Mouse (Mus musculus): ENCODE results near the gene Ccdc182. TPM values are rescaled to one million over a fixed set of nuclear protein-coding genes. Genes with fewer than 3 reads are reported as not detected.

Ccdc182 gene
- not detected for total RNA-seq (2021)
- long read RNA-seq, experiment 1 = 0 reads
- long read RNA-seq, experiment 2, partial matches to known transcripts = 0 of 1 reads
- long read RNA-seq, experiment 2, other reads (novel, unspliced or antisense) = 0 of 1 reads

DNA sequence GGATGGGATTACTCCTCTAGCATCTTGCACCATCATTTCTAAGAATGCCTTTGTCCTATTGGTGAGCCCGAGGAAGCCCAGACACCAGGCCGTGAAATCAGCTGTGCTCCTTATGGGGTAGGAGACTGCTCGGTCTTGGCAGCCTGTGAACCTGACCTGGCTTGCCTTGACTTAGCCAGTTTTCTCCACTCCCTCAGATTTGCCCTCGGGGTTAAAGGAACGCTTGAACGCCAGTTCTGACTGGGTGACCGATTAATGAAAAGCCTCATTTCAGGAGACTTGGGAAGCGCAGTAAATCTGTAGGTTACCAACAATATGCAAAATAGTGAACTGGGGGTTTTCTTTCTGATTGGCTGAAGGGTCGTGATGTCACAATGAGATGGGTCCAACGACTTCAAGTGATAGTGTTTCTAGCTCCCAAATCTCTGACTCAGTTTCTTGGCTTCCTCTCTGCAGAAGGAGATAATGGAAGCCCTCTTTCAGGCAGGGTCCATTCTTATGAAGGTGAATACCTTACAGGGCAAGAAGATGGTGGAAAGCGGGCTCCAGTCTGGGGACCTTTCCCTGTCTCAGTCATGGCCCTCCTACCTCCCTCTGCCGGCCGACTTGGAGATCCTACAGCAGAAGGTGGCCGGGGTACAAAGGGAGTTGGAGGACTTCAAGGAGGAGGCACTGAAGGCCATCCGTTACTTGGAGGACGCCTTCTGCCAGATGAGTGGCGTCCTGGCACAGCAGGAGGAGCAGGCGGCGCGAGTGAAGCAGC is at the start of gene Ccdc182:
Gene Ccdc182, plus strand, starts transcription at position 428 of the 763 bp plus-strand sequence.
- no peak for DNase-seq (ENCODE audit: low spot score in 2 of 2)

GRCm38 (mm10) chr11:88245581-88246170 is 48.2 kb upstream of the Ccdc182 start:
- no peak for DNase-seq (ENCODE audit: low spot score in 2 of 2)

DNA sequence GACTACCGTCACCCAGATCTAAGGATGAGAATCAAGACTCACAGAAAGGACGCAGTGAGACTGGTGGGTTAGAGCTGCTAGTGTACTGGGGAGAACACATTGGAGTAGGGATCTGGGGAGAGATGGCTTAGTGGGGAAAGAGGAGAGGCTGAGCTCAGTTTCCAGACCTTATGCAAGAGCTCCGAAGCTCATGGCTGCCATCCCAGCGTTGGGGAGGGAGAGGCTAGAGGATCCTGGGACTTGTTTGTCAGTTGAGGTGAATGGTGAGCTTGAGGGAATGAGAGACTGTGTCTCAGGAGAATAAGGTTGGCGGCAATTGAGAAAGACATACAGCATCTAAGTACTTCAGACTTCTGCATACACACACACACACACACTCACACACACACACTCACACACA is 45.2 kb upstream of the Ccdc182 start:
- DNase-seq (ENCODE audit: low spot score in 2 of 2) = no peak

- no peak for DNase-seq (ENCODE audit: low spot score in 2 of 2)
These were observed 43.3 kb upstream of the Ccdc182 start for GRCm38 (mm10) chr11:88250568-88250967.

DNA sequence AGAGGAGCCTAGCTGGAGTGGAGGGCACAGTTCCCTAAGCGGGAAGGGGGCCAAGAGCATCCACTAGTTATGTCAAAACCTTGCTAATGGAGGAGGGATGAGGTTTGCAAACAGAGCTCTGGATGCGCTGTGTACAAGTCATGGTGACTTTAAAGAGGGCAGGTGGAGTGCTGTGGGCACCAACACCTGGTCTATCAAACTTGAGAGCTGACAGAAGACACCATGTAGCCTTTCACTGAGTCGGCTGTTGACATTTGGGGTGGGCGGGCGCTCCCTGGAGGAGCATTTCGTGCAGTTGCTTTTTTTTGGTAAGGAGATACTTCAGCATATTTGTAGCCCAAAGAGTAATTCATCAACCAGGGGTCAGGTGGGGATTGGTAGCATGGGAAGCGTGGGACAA is 42.6 kb upstream of the Ccdc182 start:
- no peak for DNase-seq (ENCODE audit: low spot score in 2 of 2)

- DNase-seq (ENCODE audit: low spot score in 2 of 2) = peak; percentile 76 to 87
These were observed 41.7 kb upstream of the Ccdc182 start for GRCm38 (mm10) chr11:88251972-88252766.

DNA sequence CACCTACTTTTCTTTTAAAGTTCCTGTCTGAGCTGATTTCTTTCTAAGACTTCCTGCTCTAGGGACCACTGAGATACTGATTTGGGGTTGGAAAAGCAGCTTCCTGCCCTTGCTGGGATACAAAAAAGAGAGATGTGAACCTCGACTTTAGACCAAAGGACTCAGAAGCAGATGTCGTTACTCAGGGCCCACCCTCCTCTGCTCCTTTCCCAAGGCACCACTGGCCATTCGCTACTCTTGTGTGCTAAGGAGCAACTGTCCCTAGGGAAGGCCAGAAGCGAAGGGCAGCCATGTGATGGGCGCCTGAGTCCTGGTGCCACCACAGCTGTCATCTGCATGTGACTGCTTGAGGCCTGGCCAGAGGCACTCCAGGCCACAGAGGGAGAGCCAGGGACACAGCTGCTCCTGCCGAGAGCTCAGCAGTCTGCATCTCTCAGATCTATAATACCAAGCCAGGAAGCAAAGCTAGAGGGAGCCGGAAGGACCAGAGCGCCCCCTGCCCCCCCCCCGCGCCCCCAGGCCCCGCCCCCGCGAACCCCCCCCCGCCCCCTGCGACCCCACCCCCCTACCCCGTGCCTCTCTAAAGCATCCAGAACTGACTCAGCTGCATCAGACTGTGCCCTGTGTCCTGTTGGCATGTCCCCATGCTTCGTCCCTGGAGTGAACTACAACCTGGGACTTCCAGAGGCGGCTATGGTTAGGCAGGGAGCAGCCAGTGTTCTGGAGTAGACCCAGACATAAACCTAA is 40.9 kb upstream of the Ccdc182 start:
- DNase-seq (ENCODE audit: low spot score in 2 of 2) = no peak

DNA sequence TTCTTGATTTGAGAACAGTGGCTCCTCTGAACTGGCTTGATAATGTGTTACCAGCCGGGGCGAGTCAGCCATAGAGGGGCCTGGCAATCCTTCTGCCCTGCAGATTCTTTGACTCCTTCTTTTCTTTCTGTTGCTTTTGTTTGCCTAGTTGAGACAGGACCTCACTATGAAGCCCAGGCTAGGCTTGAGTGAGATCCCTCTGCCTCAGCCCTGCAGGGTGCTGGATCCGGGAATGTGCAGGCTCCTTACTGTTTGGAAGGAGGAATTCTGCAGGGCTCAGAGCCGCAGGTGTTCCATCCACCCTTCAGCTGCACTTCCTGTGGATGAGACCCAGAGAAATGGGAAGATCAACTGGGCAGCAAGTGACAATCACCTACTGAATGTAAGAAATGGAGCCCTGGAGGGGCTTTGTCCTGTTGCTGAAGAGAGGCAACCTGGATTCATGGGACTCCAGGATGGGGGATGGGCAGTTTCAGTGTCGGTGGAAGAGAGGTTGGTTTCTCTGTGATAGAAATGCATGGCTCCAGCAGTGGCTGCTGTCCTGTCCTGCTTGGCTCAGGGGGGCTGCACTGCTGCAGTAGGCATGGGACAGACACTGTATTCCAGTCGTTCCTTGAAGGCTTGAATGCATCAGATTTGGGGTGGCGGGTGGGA is 40.2 kb upstream of the Ccdc182 start:
- DNase-seq (ENCODE audit: low spot score in 2 of 2) = no peak

- no peak for DNase-seq (ENCODE audit: low spot score in 2 of 2)
These were observed 36.2 kb upstream of the Ccdc182 start for GRCm38 (mm10) chr11:88257700-88258099.

- DNase-seq (ENCODE audit: low spot score in 2 of 2) = no peak
These were observed 35.6 kb upstream of the Ccdc182 start for GRCm38 (mm10) chr11:88258212-88258611.

GRCm38 (mm10) chr11:88260463-88260862 is 33.4 kb upstream of the Ccdc182 start:
- no peak for DNase-seq (ENCODE audit: low spot score in 2 of 2)

DNA sequence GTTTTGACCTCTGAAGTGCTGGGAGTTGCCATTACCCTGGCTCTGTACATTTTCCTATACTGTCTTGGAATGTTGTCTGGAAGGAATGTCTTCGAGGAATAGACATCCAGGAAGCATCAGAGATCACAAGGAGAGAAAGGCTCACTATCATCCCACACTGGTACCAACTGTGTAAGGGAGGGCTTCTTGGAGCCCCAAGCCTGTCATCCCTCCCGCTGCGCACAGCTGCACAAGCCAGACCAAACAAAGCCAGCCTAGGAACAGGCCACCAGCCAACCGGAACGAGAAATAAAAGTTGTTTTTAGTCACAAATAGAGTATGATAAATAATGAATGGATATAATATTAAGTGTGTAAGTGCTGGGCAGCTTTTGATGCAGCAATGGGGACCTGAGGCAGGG is 29.0 kb upstream of the Ccdc182 start:
- no peak for DNase-seq (ENCODE audit: low spot score in 2 of 2)

GRCm38 (mm10) chr11:88266311-88266710 is 27.5 kb upstream of the Ccdc182 start:
- DNase-seq (ENCODE audit: low spot score in 2 of 2) = no peak

DNA sequence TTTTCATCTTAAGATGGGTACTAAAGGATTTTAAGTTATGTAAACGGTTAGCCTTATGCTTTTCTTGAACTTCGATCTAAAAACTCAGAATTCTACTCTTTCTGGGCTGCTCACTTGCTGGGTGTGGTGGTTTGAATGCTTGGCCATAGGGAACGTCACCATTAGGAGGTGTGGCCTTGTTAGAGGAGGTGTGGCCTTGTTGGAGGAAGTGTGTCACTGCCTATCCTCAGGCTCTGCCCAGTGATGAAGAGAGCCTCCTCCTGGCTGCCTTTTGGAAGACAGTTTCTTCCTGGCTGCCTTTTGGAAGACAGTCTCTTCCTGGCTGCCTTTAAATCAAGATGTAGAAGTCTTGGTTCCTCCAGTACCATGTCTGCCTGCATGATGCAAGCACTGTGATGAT is 22.0 kb upstream of the Ccdc182 start:
- no peak for DNase-seq (ENCODE audit: low spot score in 2 of 2)

DNA sequence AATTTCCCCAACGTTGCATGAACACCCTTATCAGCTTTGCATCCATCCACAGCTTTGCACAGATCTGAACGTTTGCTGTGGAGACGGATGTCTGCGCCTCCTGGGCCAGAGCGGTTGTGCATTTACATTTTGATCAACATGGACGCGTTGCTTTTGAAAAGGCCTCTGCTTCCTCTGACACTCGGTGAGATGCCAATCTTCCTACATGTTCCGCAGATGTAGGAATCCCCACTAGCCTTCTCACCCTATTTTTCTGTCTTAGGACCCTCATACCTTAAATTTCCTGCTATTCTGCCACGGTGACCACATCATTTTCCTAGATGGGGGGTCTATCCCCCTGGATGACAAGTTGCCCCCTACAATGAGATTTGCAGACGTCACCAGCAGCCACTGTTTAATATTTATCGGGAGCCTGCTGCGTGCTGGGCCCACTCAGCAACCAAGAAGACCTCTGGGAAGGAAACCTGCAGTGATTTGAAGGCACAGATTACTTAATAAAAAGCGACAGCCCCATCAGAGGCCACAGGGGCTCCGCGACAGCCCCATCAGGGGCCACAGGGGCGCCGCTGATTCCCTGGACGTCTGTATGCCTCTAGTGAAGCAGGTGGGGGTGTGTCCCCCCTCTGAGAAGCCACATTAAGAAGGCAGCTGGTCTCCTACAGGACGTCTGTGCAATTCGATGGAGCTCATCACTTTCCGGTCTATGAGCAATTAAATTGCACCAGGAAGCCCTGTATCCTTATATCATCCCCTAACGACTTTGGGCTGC is 19.6 kb upstream of the Ccdc182 start:
- DNase-seq (ENCODE audit: low spot score in 2 of 2) = no peak

- no peak for DNase-seq (ENCODE audit: low spot score in 2 of 2)
These were observed 18.9 kb upstream of the Ccdc182 start for GRCm38 (mm10) chr11:88274901-88275498.

GRCm38 (mm10) chr11:88275949-88276348 is 17.9 kb upstream of the Ccdc182 start:
- DNase-seq (ENCODE audit: low spot score in 2 of 2) = no peak

DNA sequence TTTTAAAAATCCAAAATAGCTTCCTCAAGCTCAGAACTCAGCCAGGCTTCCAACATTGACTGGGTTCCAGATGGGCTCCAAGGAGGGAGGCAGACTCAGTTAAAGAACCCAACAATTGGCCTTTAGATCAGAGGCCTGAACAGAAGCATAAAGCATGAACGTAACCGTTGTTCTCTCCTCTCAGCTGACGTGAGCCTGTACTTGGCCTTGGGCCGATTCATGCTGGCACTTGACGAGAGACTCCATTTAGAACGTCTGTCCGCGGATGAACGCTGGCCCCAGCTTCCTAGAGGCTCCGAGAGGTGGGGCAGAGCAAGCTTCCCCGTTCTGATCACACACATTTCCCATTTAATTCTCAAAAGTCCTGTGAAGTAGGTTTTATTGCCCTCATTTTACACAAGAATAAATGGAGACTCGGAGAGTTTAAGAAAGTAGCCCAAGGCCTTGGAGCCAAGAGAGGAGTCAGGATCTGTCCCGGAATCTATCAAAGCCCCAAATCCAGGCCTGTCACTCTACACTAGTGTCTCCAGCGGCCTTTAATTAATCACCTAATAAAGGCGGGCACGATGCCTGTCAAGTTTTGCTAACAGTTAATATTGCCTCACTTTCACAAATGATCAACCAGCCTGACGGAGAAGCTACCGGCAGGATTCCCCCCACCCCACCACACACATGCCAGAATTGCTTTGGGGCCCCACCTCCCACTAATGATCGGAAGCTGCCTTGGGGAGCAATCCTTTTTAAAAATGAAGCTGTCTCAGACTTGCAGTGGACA is 17.1 kb upstream of the Ccdc182 start:
- DNase-seq (ENCODE audit: low spot score in 2 of 2) = no peak

DNA sequence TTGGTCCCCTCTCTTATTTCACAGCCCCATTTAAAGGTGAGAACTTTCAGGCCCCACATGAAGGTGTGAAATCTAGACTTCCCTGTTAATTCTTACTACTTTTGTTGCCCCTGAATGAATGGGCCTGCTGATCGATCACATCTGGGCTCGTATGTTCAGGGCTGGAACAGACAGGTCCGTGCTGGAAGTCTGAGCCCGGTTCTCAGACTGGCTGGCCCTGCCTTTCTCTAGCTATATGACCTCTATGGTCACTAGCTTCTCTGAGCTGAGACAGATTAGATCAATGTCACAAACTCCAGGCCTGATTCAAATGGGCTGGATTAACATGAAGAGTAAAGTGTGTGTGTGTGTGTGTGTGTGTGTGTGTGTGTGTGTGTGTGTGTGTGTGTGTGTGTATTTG is 14.9 kb upstream of the Ccdc182 start:
- DNase-seq (ENCODE audit: low spot score in 2 of 2) = no peak

All from adrenal gland, postnatal 4 days (tissue).